Mouse (Mus musculus) lung, adult 2 months (tissue): ENCODE data around the gene Pak3.

Experiments used
- CTCF ChIP-seq: fragments of 200-500 bp; IDR thresholded peaks from 2 replicates; pipeline ENCODE4 v1.5.1; 2011; ENCODE audit warnings: mild to moderate bottlenecking, low read length, control low read depth; ENCODE audit not compliant: insufficient read depth
- POLR2A ChIP-seq: fragments of 200-500 bp; IDR thresholded peaks from 2 replicates; pipeline ENCODE4 v1.6.1; 2011; ENCODE audit warnings: low read depth, mild to moderate bottlenecking, control low read depth, low read length, borderline replicate concordance; ENCODE audit errors: extremely low read depth

- TF ChIP-seq CTCF = no peak
- no peak for TF ChIP-seq POLR2A
Measured at GRCm38 (mm10) chrX:143643936-143644335, 125.5 kb downstream of the Pak3 start.
